Mouse (Mus musculus) CH12.LX (cell line): ENCODE data around the gene Vkorc1l1. TPM values are rescaled to one million over a fixed set of nuclear protein-coding genes. Genes with fewer than 3 reads are reported as not detected.
A peak's percentile ranks its signal among the peaks of the same experiment; 100 is the strongest.

ENCODE experiments used
- DNase-seq: peaks from one replicate; pipeline ENCODE4 v3.0.0-alpha.2; 2013; ENCODE audit errors: extremely low read depth
- H3K27ac ChIP-seq: 2 replicates; pipeline ENCODE4 v1.5.1; 2012; ENCODE audit warnings: low read depth, mild to moderate bottlenecking, control low read depth, moderate library complexity; ENCODE audit not compliant: insufficient read depth
- H3K27me3 ChIP-seq: replicated peaks from 2 replicates; pipeline ENCODE3; 2012; ENCODE audit warnings: inconsistent platforms
- H3K36me3 ChIP-seq, 2 experiments: replicated peaks in 1 of 2; 2 replicates each; pipeline versions ENCODE3 to v1.6.1; 2012; ENCODE audit warnings: inconsistent platforms in 1 of 2, low read length in 1 of 2, mild to moderate bottlenecking in 1 of 2, mixed read lengths in 1 of 2, moderate library complexity in 1 of 2; ENCODE audit not compliant: control insufficient read depth in 1 of 2, insufficient read depth in 1 of 2
- H3K4me1 ChIP-seq, 2 experiments: 2 replicates each; pipeline ENCODE4 v1.6.1; 2012; ENCODE audit warnings: inconsistent platforms in 1 of 2, moderate library complexity in 1 of 2; ENCODE audit not compliant: insufficient read depth in 2 of 2, control insufficient read depth in 1 of 2
- H3K4me2 ChIP-seq: 2 replicates; pipeline ENCODE4 v1.6.1; 2012; ENCODE audit warnings: low read depth, mild to moderate bottlenecking, control low read depth; ENCODE audit not compliant: poor library complexity, insufficient read depth, severe bottlenecking
- H3K4me3 ChIP-seq, 3 experiments: fragments of 150-350 bp in 1 of 3; sonication (generic) in 1 of 3; replicated peaks in 1 of 3; 2 replicates each; pipeline versions ENCODE3 to v1.5.1; 2011 to 2012; ENCODE audit warnings: low read depth in 2 of 3, low read length in 2 of 3, mild to moderate bottlenecking in 2 of 3, moderate library complexity in 2 of 3, control low read depth in 1 of 3, improper control_type of control experiment in 1 of 3, inconsistent platforms in 1 of 3, mixed read lengths in 1 of 3; ENCODE audit not compliant: poor library complexity in 1 of 3
- H3K79me2 ChIP-seq: replicated peaks from 2 replicates; pipeline ENCODE4 v1.6.1; 2012; ENCODE audit warnings: mild to moderate bottlenecking, moderate library complexity; ENCODE audit not compliant: control insufficient read depth, poor library complexity, insufficient read depth, severe bottlenecking; ENCODE audit errors: extremely low read depth
- H3K9ac ChIP-seq: 2 replicates; pipeline ENCODE4 v1.6.1; 2012; ENCODE audit warnings: low read depth, mild to moderate bottlenecking, control low read depth, moderate library complexity; ENCODE audit not compliant: insufficient read depth
- H3K9me3 ChIP-seq: replicated peaks from 2 replicates; pipeline ENCODE3; 2012; ENCODE audit warnings: low read length, inconsistent platforms, mixed read lengths
- BHLHE40 ChIP-seq: IDR thresholded peaks from 2 replicates; pipeline ENCODE4 v1.6.1; 2011; ENCODE audit warnings: mild to moderate bottlenecking, low read depth, low read length, improper control_type of control experiment
- CHD1 ChIP-seq: IDR thresholded peaks from 2 replicates; pipeline ENCODE4 v1.6.1; 2012; ENCODE audit warnings: low read depth, low read length, improper control_type of control experiment, inconsistent platforms
- CHD2 ChIP-seq: IDR thresholded peaks from 2 replicates; pipeline ENCODE4 v1.6.1; 2011; ENCODE audit warnings: low read length, improper control_type of control experiment
- CTCF ChIP-seq, 2 experiments: IDR thresholded peaks in 1 of 2; conservative IDR thresholded peaks in 1 of 2; 2 replicates each; pipeline ENCODE4 v1.5.1; 2011 to 2012; ENCODE audit warnings: low read depth in 2 of 2, low read length in 2 of 2, improper control_type of control experiment in 1 of 2, inconsistent platforms in 1 of 2, mild to moderate bottlenecking in 1 of 2, moderate library complexity in 1 of 2
- E2F4 ChIP-seq: IDR thresholded peaks from 2 replicates; pipeline ENCODE4 v1.6.1; 2011; ENCODE audit warnings: low read depth, low read length, improper control_type of control experiment; ENCODE audit not compliant: insufficient replicate concordance
- EP300 ChIP-seq: IDR thresholded peaks from 2 replicates; pipeline ENCODE4 v1.6.1; 2011; ENCODE audit warnings: low read length, improper control_type of control experiment
- ETS1 ChIP-seq: conservative IDR thresholded peaks from 2 replicates; pipeline ENCODE4 v1.6.1; 2012; ENCODE audit warnings: low read depth, mild to moderate bottlenecking, inconsistent platforms, low read length, improper control_type of control experiment, moderate library complexity
- GABPA ChIP-seq: IDR thresholded peaks from 2 replicates; pipeline ENCODE4 v1.6.1; 2012; ENCODE audit warnings: low read depth, low read length, improper control_type of control experiment, inconsistent platforms; ENCODE audit not compliant: insufficient replicate concordance
- HCFC1 ChIP-seq: IDR thresholded peaks from 2 replicates; pipeline ENCODE4 v1.6.1; 2012; ENCODE audit warnings: low read depth, mild to moderate bottlenecking, inconsistent platforms, low read length, improper control_type of control experiment
- IRF4 ChIP-seq: IDR thresholded peaks from 2 replicates; pipeline ENCODE4 v1.6.1; 2014; ENCODE audit warnings: low read depth, mild to moderate bottlenecking, inconsistent platforms, low read length, improper control_type of control experiment
- JUN ChIP-seq: IDR thresholded peaks from 2 replicates; pipeline ENCODE4 v1.6.1; 2011; ENCODE audit warnings: low read depth, mild to moderate bottlenecking, low read length, improper control_type of control experiment, moderate library complexity; ENCODE audit not compliant: insufficient read depth
- JUND ChIP-seq: conservative IDR thresholded peaks from 2 replicates; pipeline ENCODE4 v1.6.1; 2011; ENCODE audit warnings: low read depth, low read length, improper control_type of control experiment
- KAT2A ChIP-seq: IDR thresholded peaks from 2 replicates; pipeline ENCODE4 v1.6.1; 2012; ENCODE audit warnings: low read length, improper control_type of control experiment, inconsistent platforms; ENCODE audit not compliant: insufficient replicate concordance
- MAFK ChIP-seq: IDR thresholded peaks from 2 replicates; pipeline ENCODE4 v1.6.1; 2011; ENCODE audit warnings: low read length, improper control_type of control experiment; ENCODE audit not compliant: insufficient replicate concordance
- MAX ChIP-seq: IDR thresholded peaks from 2 replicates; pipeline ENCODE4 v1.6.1; 2011; ENCODE audit warnings: low read length, improper control_type of control experiment
- MAZ ChIP-seq: IDR thresholded peaks from 2 replicates; pipeline ENCODE4 v1.6.1; 2012; ENCODE audit warnings: low read depth, mild to moderate bottlenecking, inconsistent platforms, low read length, improper control_type of control experiment, moderate library complexity
- MEF2A ChIP-seq: IDR thresholded peaks from 2 replicates; pipeline ENCODE4 v1.6.1; 2014; ENCODE audit warnings: low read depth, mild to moderate bottlenecking, inconsistent platforms, low read length, improper control_type of control experiment, borderline replicate concordance
- MXI1 ChIP-seq: IDR thresholded peaks from 2 replicates; pipeline ENCODE4 v1.6.1; 2011; ENCODE audit warnings: mild to moderate bottlenecking, low read depth, low read length, improper control_type of control experiment
- MYC ChIP-seq: IDR thresholded peaks from 2 replicates; pipeline ENCODE4 v1.6.1; 2011; ENCODE audit warnings: low read depth, mild to moderate bottlenecking, improper control_type of control experiment, low read length
- NELFE ChIP-seq: IDR thresholded peaks from 2 replicates; pipeline ENCODE4 v1.6.1; 2011; ENCODE audit warnings: low read depth, low read length, improper control_type of control experiment
- NRF1 ChIP-seq: IDR thresholded peaks from 2 replicates; pipeline ENCODE4 v1.6.1; 2014; ENCODE audit warnings: low read depth, mild to moderate bottlenecking, inconsistent platforms, low read length, improper control_type of control experiment, moderate library complexity
- PAX5 ChIP-seq: IDR thresholded peaks from 2 replicates; pipeline ENCODE4 v1.6.1; 2012; ENCODE audit warnings: low read length, inconsistent platforms, mixed read lengths
- POLR2A ChIP-seq: IDR thresholded peaks from 2 replicates; pipeline ENCODE4 v1.6.1; 2011; ENCODE audit warnings: low read depth, mild to moderate bottlenecking, improper control_type of control experiment, low read length
- POLR2AphosphoS2 ChIP-seq: IDR thresholded peaks from 2 replicates; pipeline ENCODE4 v1.6.1; 2011; ENCODE audit warnings: low read depth, low read length, improper control_type of control experiment
- RAD21 ChIP-seq: IDR thresholded peaks from 2 replicates; pipeline ENCODE4 v1.6.1; 2011; ENCODE audit warnings: low read depth, mild to moderate bottlenecking, low read length, improper control_type of control experiment, moderate library complexity
- SIN3A ChIP-seq: IDR thresholded peaks from 2 replicates; pipeline ENCODE4 v1.6.1; 2012; ENCODE audit warnings: low read length, improper control_type of control experiment, inconsistent platforms
- SMC3 ChIP-seq: IDR thresholded peaks from 2 replicates; pipeline ENCODE4 v1.6.1; 2011; ENCODE audit warnings: low read depth, low read length, improper control_type of control experiment
- TBP ChIP-seq: conservative IDR thresholded peaks from 2 replicates; pipeline ENCODE4 v1.6.1; 2011; ENCODE audit warnings: low read depth, low read length, improper control_type of control experiment
- TCF12 ChIP-seq: IDR thresholded peaks from 2 replicates; pipeline ENCODE4 v1.6.1; 2014; ENCODE audit warnings: low read depth, mild to moderate bottlenecking, inconsistent platforms, low read length, improper control_type of control experiment
- UBTF ChIP-seq: IDR thresholded peaks from 2 replicates; pipeline ENCODE4 v1.6.1; 2012; ENCODE audit warnings: low read depth, mild to moderate bottlenecking, inconsistent platforms, low read length, improper control_type of control experiment, moderate library complexity
- USF1 ChIP-seq: IDR thresholded peaks from 2 replicates; pipeline ENCODE4 v1.6.1; 2014; ENCODE audit warnings: low read depth, mild to moderate bottlenecking, inconsistent platforms, low read length, improper control_type of control experiment
- USF2 ChIP-seq: conservative IDR thresholded peaks from 2 replicates; pipeline ENCODE4 v1.6.1; 2011; ENCODE audit warnings: low read depth, low read length, improper control_type of control experiment
- ZKSCAN1 ChIP-seq: IDR thresholded peaks from 2 replicates; pipeline ENCODE4 v1.6.1; 2012; ENCODE audit warnings: low read depth, inconsistent platforms, low read length, improper control_type of control experiment, borderline replicate concordance
- ZNF384 ChIP-seq: IDR thresholded peaks from 2 replicates; pipeline ENCODE4 v1.6.1; 2012; ENCODE audit warnings: low read depth, low read length, improper control_type of control experiment, inconsistent platforms
- dilution Hi-C: fragments of 300-500 bp; cut with MboI; formaldehyde crosslinking; loops from 2 replicates; pipeline ENCODE4 v1.14.3; 2020; ENCODE audit warnings: low sequenced_read_pairs; ENCODE audit not compliant: extremely low pct_unique_long_range_greater_than_20kb, extremely low pct_ligation_motif_present
- in situ Hi-C: fragments of 300-500 bp; cut with MboI; formaldehyde crosslinking; loops from 3 replicates; pipeline ENCODE4 v1.14.3; 2019; ENCODE audit warnings: low sequenced_read_pairs, low pct_ligation_motif_present, low pct_unique_long_range_greater_than_20kb, mixed read lengths
- polyA plus RNA-seq: library from polyadenylated mRNA; unstranded; fragments of >175 nt; gene quantifications from 2 replicates; pipeline ENCODE4 v1.2.1, GENCODE M21; 2012; ENCODE audit warnings: low read depth; ENCODE audit not compliant: insufficient read length
- total RNA-seq, 2 experiments: library from RNA; depleted of rRNA; stranded (reverse); fragments of 300-350 nt in 1 of 2; fragments of >200 nt in 1 of 2; gene quantifications; 2 replicates each; pipeline ENCODE4 v1.2.3; 2012 to 2014

Gene Vkorc1l1
- total and polyA plus RNA-seq, 3 experiments = 8.7 to 33.1 (median 31.4) TPM

GRCm38 (mm10) chr5:129999097-129999496 is 57.3 kb downstream of the Vkorc1l1 start (continued):
- TF ChIP-seq ETS1 (no peak), HCFC1 (no peak), USF1 (no peak), MXI1 (no peak; the same call in 1 of the 2 replicates), TBP (no peak), MAX (no peak), SMC3 (peak; percentile 88), IRF4 (no peak)
- TF ChIP-seq, all 38 proteins: peak for 7

DNA sequence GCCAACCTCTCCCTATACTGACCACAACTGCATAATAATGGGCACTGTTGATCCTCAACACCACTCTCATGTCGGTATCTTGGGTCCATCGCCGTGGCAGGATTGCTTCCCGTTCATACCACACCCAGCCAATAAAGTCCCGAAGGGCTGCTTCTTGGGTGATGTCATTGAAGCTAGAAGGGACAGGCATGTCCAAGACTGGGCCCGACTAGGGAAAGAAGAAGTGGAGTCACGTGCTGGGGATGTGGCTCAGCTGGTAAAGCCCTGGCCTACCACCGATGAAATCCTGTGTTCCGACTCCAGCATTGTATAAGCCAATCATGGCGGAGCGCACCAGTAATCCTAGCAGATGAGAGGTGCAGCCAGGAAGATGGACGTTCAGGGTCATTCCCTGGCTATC is 59.0 kb downstream of the Vkorc1l1 start:
- in situ Hi-C loops = no loop called here
- dilution Hi-C loops = no loop called here
- DNase-seq = peak; percentile 54
- peak overlapping the region; percentile 13 to 86 (median 79) for H3K4me3 ChIP-seq
- H3K36me3 ChIP-seq = peaks cover 31 to 53% of the 10 kb centered on the region in 2 experiments
- H3K79me2 ChIP-seq = peaks cover 15% of the 10 kb centered on the region
- H3K27me3 ChIP-seq = no peaks in the 10 kb centered on the region
- peaks cover 11% of the 10 kb centered on the region for H3K9me3 ChIP-seq
- peak; percentile 72 for TF ChIP-seq USF1
- no peak for TF ChIP-seq GABPA
- no peak for TF ChIP-seq UBTF
- TF ChIP-seq MXI1 = no peak
- TF ChIP-seq JUN = no peak
- TF ChIP-seq IRF4 = no peak
- no peak for TF ChIP-seq CTCF (conservative IDR thresholded peaks at IDR 0.05 in 1 of 2, IDR thresholded peaks at IDR 0.05 in 1 of 2; ENCODE audit: low read depth in 2 of 2, low read length in 2 of 2)
- TF ChIP-seq EP300 = no peak
- TF ChIP-seq HCFC1 = no peak
- no peak for TF ChIP-seq RAD21
- TF ChIP-seq TCF12 = no peak
- TF ChIP-seq POLR2A = no peak
- no peak for TF ChIP-seq MAZ
- no peak for TF ChIP-seq NRF1
- peak; percentile 91 for TF ChIP-seq BHLHE40
- TF ChIP-seq ZKSCAN1 = no peak
- TF ChIP-seq CHD1 = no peak
- no peak for TF ChIP-seq POLR2AphosphoS2
- no peak for TF ChIP-seq PAX5
- TF ChIP-seq ZNF384 = no peak
- no peak for TF ChIP-seq KAT2A
- TF ChIP-seq USF2 = peak; percentile 54
- no peak for TF ChIP-seq MYC
- no peak for TF ChIP-seq MAFK
- TF ChIP-seq CHD2 = no peak
- no peak for TF ChIP-seq JUND
- TF ChIP-seq E2F4 = no peak
- TF ChIP-seq ETS1 = 0 out of 2 replicates have a peak, but pooled peaks have one; percentile 24
- no peak for TF ChIP-seq TBP
- TF ChIP-seq SMC3 = no peak
- no peak for TF ChIP-seq NELFE
- 0 out of 2 replicates have a peak, but pooled peaks have one; percentile 25 for TF ChIP-seq MEF2A
- TF ChIP-seq SIN3A = no peak
- TF ChIP-seq, all 38 proteins: peak for 5
- Histone ChIP-seq H3K4me2 (peak overlapping the region; percentile 93), H3K4me1 (peaks cover 12 to 51% of the 10 kb centered on the region in 2 experiments), H3K27ac (peak overlapping the region; percentile 75), H3K9ac (peak overlapping the region; percentile 46; the same call in 1 of the 2 replicates)
